Mouse (Mus musculus): ENCODE results near the gene Tnr. TPM values are rescaled to one million over a fixed set of nuclear protein-coding genes. Genes with fewer than 3 reads are reported as not detected.

Tnr gene
- polyA plus RNA-seq, 1 experiment from 2014 or later = 0.01 TPM

GRCm38 (mm10) chr1:159570831-159571230 is 47.3 kb downstream of the Tnr start:
- no peak overlapping the region for H3K27ac ChIP-seq
- H3K9ac ChIP-seq = no peak overlapping the region
- no peaks in the 10 kb centered on the region for H3K36me3 ChIP-seq
- no peak for ATAC-seq
- no peak overlapping the region for H3K4me3 ChIP-seq
- H3K9me3 ChIP-seq (replicated peaks) = no peaks in the 10 kb centered on the region
- WGBS (ENCODE audit: insufficient replicate concordance) = 53% methylated on average over 2 of the region's 2 CpGs
- H3K4me1 ChIP-seq = no peaks in the 10 kb centered on the region
- no peaks in the 10 kb centered on the region for H3K27me3 ChIP-seq (replicated peaks)
- no peak overlapping the region for H3K4me2 ChIP-seq

GRCm38 (mm10) chr1:159571951-159572350 is 48.4 kb downstream of the Tnr start:
- H3K36me3 ChIP-seq = no peaks in the 10 kb centered on the region
- 63% methylated on average over 3 of the region's 3 CpGs for WGBS (ENCODE audit: insufficient replicate concordance)
- H3K27ac ChIP-seq = no peak overlapping the region
- H3K9me3 ChIP-seq (replicated peaks) = no peaks in the 10 kb centered on the region
- H3K9ac ChIP-seq = no peak overlapping the region
- H3K27me3 ChIP-seq (replicated peaks) = no peaks in the 10 kb centered on the region
- H3K4me3 ChIP-seq = no peak overlapping the region
- H3K4me1 ChIP-seq = no peaks in the 10 kb centered on the region
- H3K4me2 ChIP-seq = no peak overlapping the region
- no peak for ATAC-seq

GRCm38 (mm10) chr1:159573116-159573515 is 49.5 kb downstream of the Tnr start:
- Histone ChIP-seq H3K4me1 (no peaks in the 10 kb centered on the region), H3K4me2 (no peak overlapping the region), H3K9ac (no peak overlapping the region), H3K27me3 (replicated peaks) (no peaks in the 10 kb centered on the region), H3K4me3 (no peak overlapping the region), H3K36me3 (no peaks in the 10 kb centered on the region), H3K9me3 (replicated peaks) (no peaks in the 10 kb centered on the region), H3K27ac (no peak overlapping the region)
- WGBS (ENCODE audit: insufficient replicate concordance) = 59% methylated on average over 2 of the region's 2 CpGs
- ATAC-seq = no peak

GRCm38 (mm10) chr1:159574661-159575060 is 51.1 kb downstream of the Tnr start:
- H3K27ac ChIP-seq = no peak overlapping the region
- H3K36me3 ChIP-seq = no peaks in the 10 kb centered on the region
- H3K4me3 ChIP-seq = no peak overlapping the region
- no peak overlapping the region for H3K4me2 ChIP-seq
- ATAC-seq = no peak
- no peak overlapping the region for H3K9ac ChIP-seq
- H3K9me3 ChIP-seq (replicated peaks) = no peaks in the 10 kb centered on the region
- 54% methylated on average over 5 of the region's 5 CpGs for WGBS (ENCODE audit: insufficient replicate concordance)
- H3K27me3 ChIP-seq (replicated peaks) = no peaks in the 10 kb centered on the region
- H3K4me1 ChIP-seq = no peaks in the 10 kb centered on the region

- H3K36me3 ChIP-seq = no peaks in the 10 kb centered on the region
- no peaks in the 10 kb centered on the region for H3K9me3 ChIP-seq (replicated peaks)
- no peak overlapping the region for H3K4me3 ChIP-seq
- no peaks in the 10 kb centered on the region for H3K27me3 ChIP-seq (replicated peaks)
- ATAC-seq = no peak
- no peak overlapping the region for H3K9ac ChIP-seq
- H3K4me1 ChIP-seq = no peaks in the 10 kb centered on the region
- 46% methylated on average over 2 of the region's 2 CpGs for WGBS (ENCODE audit: insufficient replicate concordance)
- no peak overlapping the region for H3K4me2 ChIP-seq
- no peak overlapping the region for H3K27ac ChIP-seq
These were observed 52.7 kb downstream of the Tnr start for GRCm38 (mm10) chr1:159576246-159576645.

GRCm38 (mm10) chr1:159578391-159578790 is 54.8 kb downstream of the Tnr start:
- 28% methylated on average over 3 of the region's 3 CpGs for WGBS (ENCODE audit: insufficient replicate concordance)
- Histone ChIP-seq H3K4me3 (no peak overlapping the region), H3K36me3 (no peaks in the 10 kb centered on the region), H3K4me2 (no peak overlapping the region), H3K4me1 (no peaks in the 10 kb centered on the region), H3K27me3 (replicated peaks) (no peaks in the 10 kb centered on the region), H3K9me3 (replicated peaks) (no peaks in the 10 kb centered on the region), H3K9ac (no peak overlapping the region), H3K27ac (no peak overlapping the region)
- no peak for ATAC-seq

GRCm38 (mm10) chr1:159580335-159580921 is 56.9 kb downstream of the Tnr start:
- H3K27ac ChIP-seq = no peak overlapping the region
- no peaks in the 10 kb centered on the region for H3K4me1 ChIP-seq
- ATAC-seq = no peak
- no peak overlapping the region for H3K9ac ChIP-seq
- no peaks in the 10 kb centered on the region for H3K27me3 ChIP-seq (replicated peaks)
- 57% methylated on average over 8 of the region's 8 CpGs for WGBS (ENCODE audit: insufficient replicate concordance)
- H3K4me3 ChIP-seq = no peak overlapping the region
- no peaks in the 10 kb centered on the region for H3K9me3 ChIP-seq (replicated peaks)
- no peaks in the 10 kb centered on the region for H3K36me3 ChIP-seq
- no peak overlapping the region for H3K4me2 ChIP-seq

- Histone ChIP-seq H3K27me3 (replicated peaks) (no peaks in the 10 kb centered on the region), H3K36me3 (no peaks in the 10 kb centered on the region), H3K9me3 (replicated peaks) (no peaks in the 10 kb centered on the region), H3K4me2 (no peak overlapping the region), H3K4me1 (no peaks in the 10 kb centered on the region), H3K4me3 (no peak overlapping the region), H3K27ac (no peak overlapping the region), H3K9ac (no peak overlapping the region)
- no peak for ATAC-seq
- WGBS (ENCODE audit: insufficient replicate concordance) = 34% methylated on average over 4 of the region's 4 CpGs
These were observed 60.3 kb downstream of the Tnr start for GRCm38 (mm10) chr1:159583877-159584276.

GRCm38 (mm10) chr1:159588741-159589140 is 65.2 kb downstream of the Tnr start:
- Histone ChIP-seq H3K9me3 (replicated peaks) (no peaks in the 10 kb centered on the region), H3K27ac (no peak overlapping the region), H3K27me3 (replicated peaks) (no peaks in the 10 kb centered on the region), H3K4me1 (no peaks in the 10 kb centered on the region), H3K4me3 (no peak overlapping the region), H3K9ac (no peak overlapping the region), H3K36me3 (no peaks in the 10 kb centered on the region), H3K4me2 (no peak overlapping the region)
- ATAC-seq = no peak
- 57% methylated on average over 2 of the region's 2 CpGs for WGBS (ENCODE audit: insufficient replicate concordance)

GRCm38 (mm10) chr1:159594099-159595058 is 70.8 kb downstream of the Tnr start:
- Histone ChIP-seq H3K27me3 (replicated peaks) (no peaks in the 10 kb centered on the region), H3K9me3 (replicated peaks) (no peaks in the 10 kb centered on the region), H3K9ac (no peak overlapping the region), H3K36me3 (no peaks in the 10 kb centered on the region), H3K4me3 (no peak overlapping the region), H3K27ac (no peak overlapping the region), H3K4me2 (no peak overlapping the region), H3K4me1 (no peaks in the 10 kb centered on the region)
- no peak for ATAC-seq
- WGBS (ENCODE audit: insufficient replicate concordance) = 74% methylated on average over 14 of the region's 14 CpGs

GRCm38 (mm10) chr1:159595729-159596128 is 72.2 kb downstream of the Tnr start:
- no peak for ATAC-seq
- Histone ChIP-seq H3K4me1 (no peaks in the 10 kb centered on the region), H3K4me3 (no peak overlapping the region), H3K4me2 (no peak overlapping the region), H3K27ac (no peak overlapping the region), H3K9ac (no peak overlapping the region), H3K36me3 (no peaks in the 10 kb centered on the region), H3K9me3 (replicated peaks) (no peaks in the 10 kb centered on the region), H3K27me3 (replicated peaks) (no peaks in the 10 kb centered on the region)
- 37% methylated on average over 3 of the region's 3 CpGs for WGBS (ENCODE audit: insufficient replicate concordance)

GRCm38 (mm10) chr1:159596640-159597039 is 73.1 kb downstream of the Tnr start:
- ATAC-seq = no peak
- WGBS (ENCODE audit: insufficient replicate concordance) = 6% methylated on average over 2 of the region's 2 CpGs
- no peak overlapping the region for H3K27ac ChIP-seq

More at GRCm38 (mm10) chr1:159596640-159597039, 73.1 kb downstream of the Tnr start:
- H3K4me2 ChIP-seq = no peak overlapping the region
- no peaks in the 10 kb centered on the region for H3K4me1 ChIP-seq
- H3K36me3 ChIP-seq = no peaks in the 10 kb centered on the region
- no peaks in the 10 kb centered on the region for H3K9me3 ChIP-seq (replicated peaks)
- no peaks in the 10 kb centered on the region for H3K27me3 ChIP-seq (replicated peaks)
- no peak overlapping the region for H3K4me3 ChIP-seq
- no peak overlapping the region for H3K9ac ChIP-seq

Measured in liver, embryonic 12.5 days (tissue).